Mouse (Mus musculus) myocyte (in vitro differentiated cells): ENCODE data around the gene Ccdc93. TPM values are rescaled to one million over a fixed set of nuclear protein-coding genes. Genes with fewer than 3 reads are reported as not detected.

ENCODE experiments used
- H3K27me3 ChIP-seq: one replicate; pipeline ENCODE4 v1.6.1; 2011; ENCODE audit not compliant: control insufficient read depth, insufficient read depth, insufficient read length
- H3K36me3 ChIP-seq: one replicate; pipeline ENCODE4 v1.6.1; 2011; ENCODE audit not compliant: control insufficient read depth, insufficient read depth
- H3K4me2 ChIP-seq: one replicate; pipeline ENCODE4 v1.6.1; 2011; ENCODE audit warnings: low read depth, control low read depth
- H3K4me3 ChIP-seq: one replicate; pipeline ENCODE4 v1.5.1; 2011; ENCODE audit warnings: mild to moderate bottlenecking, control low read depth, moderate library complexity
- H3K79me2 ChIP-seq: one replicate; pipeline ENCODE4 v1.6.1; 2011; ENCODE audit not compliant: control insufficient read depth, insufficient read depth
- H3ac ChIP-seq: one replicate; pipeline ENCODE4 v1.6.1; 2011; ENCODE audit not compliant: control insufficient read depth, insufficient read length
- CEBPB ChIP-seq: IDR thresholded peaks from 2 replicates; pipeline ENCODE4 v1.6.1; 2011; ENCODE audit warnings: mild to moderate bottlenecking, moderate library complexity; ENCODE audit not compliant: poor library complexity, insufficient read depth, severe bottlenecking
- E2F4 ChIP-seq: IDR thresholded peaks from one replicate; pipeline ENCODE4 v1.6.1; 2011; ENCODE audit warnings: mild to moderate bottlenecking, control low read depth, moderate library complexity; ENCODE audit not compliant: insufficient read depth
- MAX ChIP-seq: IDR thresholded peaks from one replicate; pipeline ENCODE4 v1.6.1; 2011; ENCODE audit warnings: low read depth, mild to moderate bottlenecking, control low read depth
- MYOD1 ChIP-seq, 3 experiments: IDR thresholded peaks; one replicate each; pipeline ENCODE4 v1.6.1; 2011; ENCODE audit warnings: control low read depth in 2 of 3, low read depth in 2 of 3, mild to moderate bottlenecking in 2 of 3, moderate library complexity in 1 of 3; ENCODE audit not compliant: insufficient read length in 2 of 3, control insufficient read depth in 1 of 3
- MYOG ChIP-seq, 3 experiments: IDR thresholded peaks; one replicate each; pipeline ENCODE4 v1.6.1; 2011; ENCODE audit warnings: control low read depth in 2 of 3, low read depth in 2 of 3, mild to moderate bottlenecking in 2 of 3; ENCODE audit not compliant: insufficient read length in 2 of 3, control insufficient read depth in 1 of 3, insufficient read depth in 1 of 3
- POLR2A ChIP-seq: IDR thresholded peaks from one replicate; pipeline ENCODE4 v1.6.1; 2011; ENCODE audit warnings: low read depth, mild to moderate bottlenecking, control low read depth, moderate library complexity; ENCODE audit not compliant: insufficient read length
- POLR2AphosphoS2 ChIP-seq: IDR thresholded peaks from one replicate; pipeline ENCODE4 v1.6.1; 2011; ENCODE audit warnings: low read depth, control low read depth; ENCODE audit not compliant: insufficient read length
- REST ChIP-seq: IDR thresholded peaks from one replicate; pipeline ENCODE4 v1.6.1; 2011; ENCODE audit warnings: mild to moderate bottlenecking, control low read depth, moderate library complexity; ENCODE audit not compliant: insufficient read depth, insufficient read length
- SRF ChIP-seq: IDR thresholded peaks from one replicate; pipeline ENCODE4 v1.6.1; 2011; ENCODE audit warnings: low read depth; ENCODE audit not compliant: control insufficient read depth, insufficient read length
- TCF12 ChIP-seq: IDR thresholded peaks from one replicate; pipeline ENCODE4 v1.6.1; 2011; ENCODE audit warnings: mild to moderate bottlenecking, control low read depth; ENCODE audit not compliant: poor library complexity, insufficient read depth, severe bottlenecking
- TCF3 ChIP-seq: IDR thresholded peaks from one replicate; pipeline ENCODE4 v1.6.1; 2011; ENCODE audit warnings: low read depth, control low read depth; ENCODE audit not compliant: insufficient read length
- USF1 ChIP-seq: IDR thresholded peaks from one replicate; pipeline ENCODE4 v1.6.1; 2011; ENCODE audit warnings: low read depth, mild to moderate bottlenecking, control low read depth, moderate library complexity
- polyA plus RNA-seq: library from polyadenylated mRNA; unstranded; fragments of >200 nt; fragmentation: generic; extraction: Trizol; gene quantifications from one replicate; pipeline ENCODE4 v1.2.1, GENCODE M21; 2012; ENCODE audit warnings: missing spikeins

The Ccdc93 gene
- polyA plus RNA-seq, 1 experiment = 5.2 TPM

DNA sequence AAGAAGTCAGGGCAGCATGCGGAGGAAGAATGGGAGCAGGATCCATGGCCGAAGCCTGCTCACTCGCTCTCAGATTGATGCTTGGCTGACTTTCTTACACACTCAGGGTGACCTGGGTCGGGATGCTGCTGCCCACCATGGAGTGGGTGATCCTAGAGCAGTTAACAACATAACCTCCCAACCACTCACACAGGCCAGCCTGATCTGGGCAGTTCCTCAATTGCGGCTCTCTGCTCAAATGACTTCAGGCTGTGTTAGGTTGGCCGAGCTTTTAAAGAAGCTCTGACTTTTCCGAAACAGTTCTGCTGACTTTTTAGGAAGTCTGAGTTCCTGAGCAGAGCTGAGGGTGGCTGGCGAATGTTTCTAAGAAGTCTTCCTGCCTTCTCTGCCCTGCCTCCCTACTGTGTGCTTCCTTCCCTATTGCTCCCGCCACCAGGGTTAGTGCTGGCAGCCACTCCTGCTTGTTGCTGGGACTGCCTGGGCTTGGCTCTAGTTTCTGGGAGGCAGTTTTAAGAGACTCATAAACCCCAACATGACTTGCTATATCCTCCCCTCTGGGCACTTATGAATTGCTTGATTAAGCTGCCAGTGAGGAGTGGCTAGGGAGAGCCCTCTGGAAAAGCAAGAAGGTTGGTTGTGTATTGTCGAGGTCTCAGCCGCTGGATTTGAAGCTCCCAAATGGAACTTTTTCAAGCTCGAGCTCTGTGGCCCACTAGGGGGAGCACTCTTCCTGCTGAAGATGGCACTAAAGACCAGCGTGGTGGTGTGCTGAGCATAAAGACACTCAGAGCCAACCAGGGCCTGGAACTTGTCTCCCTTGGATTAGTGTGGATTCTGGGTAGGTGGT lies 9.9 kb downstream of the Ccdc93 start:
- Histone ChIP-seq H3K4me2 (no peak overlapping the region), H3K79me2 (no peaks in the 10 kb centered on the region), H3K4me3 (no peak overlapping the region), H3K27me3 (no peaks in the 10 kb centered on the region), H3ac (no peak overlapping the region), H3K36me3 (peaks cover 35% of the 10 kb centered on the region)
- no peak for TF ChIP-seq POLR2AphosphoS2
- TF ChIP-seq POLR2A = no peak
- TF ChIP-seq USF1 = no peak
- TF ChIP-seq E2F4 = no peak
- TF ChIP-seq TCF3 = no peak
- no peak for TF ChIP-seq TCF12
- TF ChIP-seq CEBPB = no peak
- TF ChIP-seq MYOG (IDR thresholded peaks at IDR 0.05; ENCODE audit: control insufficient read depth in 1 of 3, insufficient read depth in 1 of 3, insufficient read length in 2 of 3, low read depth in 2 of 3) = no peak
- no peak for TF ChIP-seq MAX
- TF ChIP-seq MYOD1 (IDR thresholded peaks at IDR 0.05; ENCODE audit: control insufficient read depth in 1 of 3, insufficient read length in 2 of 3, low read depth in 2 of 3) = no peak
- TF ChIP-seq REST = no peak
- no peak for TF ChIP-seq SRF

DNA sequence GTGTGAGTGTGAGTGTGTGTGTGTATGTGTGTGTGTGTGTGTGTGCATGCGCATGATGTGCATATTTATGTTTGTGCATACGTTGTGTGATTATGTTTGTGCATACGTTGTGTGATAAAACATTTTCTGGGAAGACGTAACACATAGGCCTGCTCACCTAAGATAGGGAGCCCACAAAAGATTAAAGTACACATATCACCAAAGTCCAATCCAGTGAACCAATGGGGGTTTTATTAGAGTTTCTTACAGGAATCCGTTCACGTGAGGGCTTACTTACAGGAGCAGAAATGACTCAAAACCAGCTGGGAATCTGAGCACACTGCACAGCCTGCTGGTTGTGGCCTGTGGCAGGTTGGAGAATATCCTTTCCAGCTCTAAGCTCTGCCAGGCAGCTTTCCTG lies 13.3 kb downstream of the Ccdc93 start:
- H3K4me2 ChIP-seq = no peak overlapping the region
- TF ChIP-seq TCF12 = no peak
- no peak for TF ChIP-seq USF1
- TF ChIP-seq MYOG (IDR thresholded peaks at IDR 0.05; ENCODE audit: control insufficient read depth in 1 of 3, insufficient read depth in 1 of 3, insufficient read length in 2 of 3, low read depth in 2 of 3) = no peak
- TF ChIP-seq E2F4 = no peak
- TF ChIP-seq POLR2AphosphoS2 = no peak
- no peak for TF ChIP-seq MYOD1 (IDR thresholded peaks at IDR 0.05; ENCODE audit: control insufficient read depth in 1 of 3, insufficient read length in 2 of 3, low read depth in 2 of 3)
- TF ChIP-seq POLR2A = no peak
- TF ChIP-seq MAX = no peak
- no peak for TF ChIP-seq TCF3
- TF ChIP-seq CEBPB = no peak
- TF ChIP-seq REST = no peak
- no peak for TF ChIP-seq SRF
- H3K79me2 ChIP-seq = no peaks in the 10 kb centered on the region
- H3K36me3 ChIP-seq = peaks cover 40% of the 10 kb centered on the region
- no peak overlapping the region for H3ac ChIP-seq
- H3K27me3 ChIP-seq = no peaks in the 10 kb centered on the region
- no peak overlapping the region for H3K4me3 ChIP-seq

DNA sequence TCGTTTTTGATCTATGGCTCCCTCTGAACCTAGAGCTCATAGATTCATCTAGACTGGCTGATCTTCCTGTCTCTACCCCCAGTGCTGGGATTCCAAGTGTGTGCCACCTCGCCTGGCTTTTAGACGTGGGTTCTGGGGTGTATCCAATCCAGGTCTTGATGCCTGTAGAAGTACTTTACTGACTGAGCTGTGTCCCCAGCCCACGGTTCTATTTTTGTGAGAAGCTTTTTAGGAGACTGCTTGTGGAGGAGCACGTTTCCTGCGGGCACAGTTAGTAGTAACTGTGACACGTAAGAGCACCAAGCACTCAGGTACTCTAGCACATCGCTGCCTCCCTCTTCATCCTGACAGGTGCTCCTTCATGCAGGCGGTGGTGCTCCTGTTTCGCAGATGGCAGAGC lies 16.4 kb downstream of the Ccdc93 start:
- Histone ChIP-seq H3K4me2 (no peak overlapping the region), H3K36me3 (peaks cover 44% of the 10 kb centered on the region), H3K27me3 (no peaks in the 10 kb centered on the region), H3K4me3 (no peak overlapping the region), H3K79me2 (no peaks in the 10 kb centered on the region), H3ac (no peak overlapping the region)
- TF ChIP-seq E2F4 (no peak), POLR2A (no peak), POLR2AphosphoS2 (no peak), MYOD1 (IDR thresholded peaks at IDR 0.05; ENCODE audit: control insufficient read depth in 1 of 3, insufficient read length in 2 of 3, low read depth in 2 of 3) (no peak), TCF3 (no peak), SRF (no peak), REST (no peak), TCF12 (no peak), MYOG (IDR thresholded peaks at IDR 0.05; ENCODE audit: control insufficient read depth in 1 of 3, insufficient read depth in 1 of 3, insufficient read length in 2 of 3, low read depth in 2 of 3) (no peak), CEBPB (no peak), MAX (no peak), USF1 (no peak)

DNA sequence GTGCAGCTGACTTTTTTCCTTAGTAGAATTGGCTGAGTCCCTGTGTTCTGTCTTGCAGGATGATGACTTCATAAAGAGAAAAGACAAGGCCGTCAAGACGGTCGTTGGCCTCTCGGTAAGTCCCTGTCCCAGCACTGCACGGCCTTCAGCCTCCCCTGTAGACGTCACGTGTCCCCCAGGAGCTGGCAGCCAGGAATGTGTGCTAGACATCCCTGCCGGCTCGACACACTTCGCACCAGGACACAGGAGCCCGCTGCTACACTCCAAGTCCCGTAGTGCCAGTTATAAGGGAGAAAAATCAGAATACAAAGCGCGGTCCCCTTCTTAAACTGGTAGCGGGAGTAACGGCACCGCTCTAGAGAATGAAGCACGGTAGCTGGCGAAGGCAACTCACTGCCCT lies 17.3 kb downstream of the Ccdc93 start:
- no peak overlapping the region for H3K4me2 ChIP-seq
- H3K79me2 ChIP-seq = no peaks in the 10 kb centered on the region
- H3K27me3 ChIP-seq = no peaks in the 10 kb centered on the region
- no peak overlapping the region for H3ac ChIP-seq
- H3K4me3 ChIP-seq = no peak overlapping the region
- TF ChIP-seq MYOD1 (IDR thresholded peaks at IDR 0.05; ENCODE audit: control insufficient read depth in 1 of 3, insufficient read length in 2 of 3, low read depth in 2 of 3) = no peak
- no peak for TF ChIP-seq REST
- no peak for TF ChIP-seq USF1
- TF ChIP-seq TCF3 = no peak
- no peak for TF ChIP-seq MYOG (IDR thresholded peaks at IDR 0.05; ENCODE audit: control insufficient read depth in 1 of 3, insufficient read depth in 1 of 3, insufficient read length in 2 of 3, low read depth in 2 of 3)
- no peak for TF ChIP-seq SRF
- TF ChIP-seq TCF12 = no peak
- no peak for TF ChIP-seq POLR2AphosphoS2
- no peak for TF ChIP-seq E2F4
- no peak for TF ChIP-seq POLR2A
- TF ChIP-seq CEBPB = no peak
- no peak for TF ChIP-seq MAX
- H3K36me3 ChIP-seq = peaks cover 37% of the 10 kb centered on the region
